Mouse (Mus musculus) G1E (cell line): ENCODE data around the gene Scamp3.

Source experiments
- CTCF ChIP-seq: IDR thresholded peaks from 2 replicates; pipeline ENCODE4 v1.5.1; 2012; ENCODE audit warnings: low read depth, low read length, inconsistent platforms, mixed read lengths
- GATA1 ChIP-seq: IDR thresholded peaks from 2 replicates; pipeline ENCODE4 v1.6.1; 2012; ENCODE audit warnings: borderline replicate concordance, low read length, inconsistent platforms, mixed read lengths

DNA sequence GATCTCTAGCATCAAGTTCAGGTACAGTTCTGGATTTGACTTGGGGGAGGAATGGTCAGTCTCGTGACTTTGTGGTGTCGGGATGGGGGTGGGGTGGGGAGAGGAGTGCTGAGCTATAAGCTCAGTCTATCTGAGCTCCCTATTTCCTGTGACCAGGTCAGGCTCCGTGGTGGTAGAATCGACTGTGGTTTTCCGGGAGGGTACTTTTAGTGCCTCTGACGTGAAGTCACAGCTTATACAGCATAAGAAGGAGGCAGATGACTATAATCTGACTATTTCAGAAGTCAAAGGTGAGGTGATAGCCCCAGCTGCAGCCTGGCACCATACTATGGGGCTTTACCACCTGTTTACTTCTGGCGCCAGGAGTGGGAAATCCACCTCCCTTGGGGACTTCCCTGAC lies 54.1 kb downstream of the Scamp3 start:
- no peak for TF ChIP-seq CTCF
- no peak for TF ChIP-seq GATA1
